Mouse (Mus musculus) kidney, adult 2 months (tissue): ENCODE measurements around the gene Ankrd24. TPM values are rescaled to one million over a fixed set of nuclear protein-coding genes. Genes with fewer than 3 reads are reported as not detected.
"Not testable (repeated sequence)": the region's sequence is repeated elsewhere in the genome, so short reads cannot be mapped to it uniquely, and the experiment has no call there.

Experiments
- DNase-seq: peaks from one replicate; pipeline ENCODE4 v3.0.0; 2021
- H3K27ac ChIP-seq: fragments of 200-500 bp; 2 replicates; pipeline ENCODE4 v1.5.1; 2012; ENCODE audit warnings: low read depth, low read length, control low read depth, inconsistent platforms; ENCODE audit not compliant: insufficient read depth
- H3K27me3 ChIP-seq: fragments of 200-500 bp; replicated peaks from 2 replicates; pipeline ENCODE4 v1.6.1; 2012; ENCODE audit warnings: mild to moderate bottlenecking, moderate library complexity, low read length, inconsistent platforms; ENCODE audit not compliant: control insufficient read depth, insufficient read depth
- H3K36me3 ChIP-seq: fragments of 200-500 bp; 2 replicates; pipeline ENCODE4 v1.6.1; 2012; ENCODE audit warnings: mild to moderate bottlenecking, moderate library complexity, low read length, inconsistent platforms; ENCODE audit not compliant: control insufficient read depth, insufficient read depth
- H3K4me1 ChIP-seq: fragments of 200-500 bp; 2 replicates; pipeline ENCODE4 v1.6.1; 2011; ENCODE audit warnings: low read length; ENCODE audit not compliant: control insufficient read depth, insufficient read depth
- H3K4me3 ChIP-seq: fragments of 200-500 bp; 2 replicates; pipeline ENCODE4 v1.5.1; 2011; ENCODE audit warnings: mild to moderate bottlenecking, low read depth, low read length, control low read depth; ENCODE audit not compliant: insufficient read depth
- CTCF ChIP-seq: fragments of 200-500 bp; conservative IDR thresholded peaks from 2 replicates; pipeline ENCODE4 v1.5.1; 2011; ENCODE audit warnings: low read depth, mild to moderate bottlenecking, control low read depth, low read length, moderate library complexity, mixed read lengths; ENCODE audit not compliant: insufficient read depth, insufficient read length
- POLR2A ChIP-seq: fragments of 200-500 bp; IDR thresholded peaks from one replicate; pipeline ENCODE4 v1.6.1; 2011; ENCODE audit warnings: low read depth, low read length, control low read depth
- WGBS: fragments of 180-500 bp; shearing (Covaris S2); methylation state at CpG from one replicate; pipeline ENCODE4 v1.1.7; 2018; 5-methylcytosine and 5-hydroxymethylcytosine counted together
- polyA plus RNA-seq: library from polyadenylated mRNA; depleted of rRNA; stranded (reverse); fragments of >200 nt; gene quantifications from 2 replicates; pipeline ENCODE4 v1.2.3, GENCODE M21; 2012; rRNA removed

Ankrd24 gene
- polyA plus RNA-seq, 1 experiment = 67.1 TPM

DNA sequence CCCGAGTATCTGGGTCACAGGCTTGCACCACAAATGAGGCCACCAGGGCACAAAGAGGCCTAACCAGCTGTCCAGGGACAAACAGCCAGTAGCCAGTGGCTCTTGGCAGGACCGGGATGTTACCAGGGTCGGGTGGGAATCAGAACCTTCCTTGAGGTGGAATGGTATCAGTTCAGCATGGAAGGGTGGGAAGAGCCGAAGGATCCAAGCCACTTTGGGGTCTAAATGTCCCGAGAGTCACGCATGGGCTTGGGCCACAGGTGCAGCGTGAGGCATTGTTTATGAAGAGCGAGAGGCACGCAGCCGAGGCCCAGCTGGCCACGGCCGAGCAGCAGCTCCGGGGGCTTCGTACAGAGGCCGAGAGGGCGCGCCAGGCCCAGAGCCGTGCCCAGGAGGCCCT is 16.4 kb downstream of the Ankrd24 start:
- TF ChIP-seq CTCF (no peak), POLR2A (no peak)
- Histone ChIP-seq H3K27me3 (no peaks in the 10 kb centered on the region), H3K36me3 (no peaks in the 10 kb centered on the region), H3K4me1 (peaks cover 7% of the 10 kb centered on the region; the same call in 1 of the 2 replicates), H3K4me3 (no peak overlapping the region), H3K27ac (no peak overlapping the region)
- DNase-seq = no peak
- 92% methylated on average over 18 of the region's 18 CpGs for WGBS

- peaks cover 7% of the 10 kb centered on the region; the same call in 1 of the 2 replicates for H3K4me1 ChIP-seq
- no peak overlapping the region for H3K27ac ChIP-seq
- no peak for DNase-seq
- 93% methylated on average over 4 of the region's 4 CpGs for WGBS
- no peaks in the 10 kb centered on the region for H3K27me3 ChIP-seq
- no peak overlapping the region for H3K4me3 ChIP-seq
- TF ChIP-seq CTCF (no peak), POLR2A (no peak)
- no peaks in the 10 kb centered on the region for H3K36me3 ChIP-seq
Observed at GRCm38 (mm10) chr10:81645391-81645790, 17.1 kb downstream of the Ankrd24 start.

DNA sequence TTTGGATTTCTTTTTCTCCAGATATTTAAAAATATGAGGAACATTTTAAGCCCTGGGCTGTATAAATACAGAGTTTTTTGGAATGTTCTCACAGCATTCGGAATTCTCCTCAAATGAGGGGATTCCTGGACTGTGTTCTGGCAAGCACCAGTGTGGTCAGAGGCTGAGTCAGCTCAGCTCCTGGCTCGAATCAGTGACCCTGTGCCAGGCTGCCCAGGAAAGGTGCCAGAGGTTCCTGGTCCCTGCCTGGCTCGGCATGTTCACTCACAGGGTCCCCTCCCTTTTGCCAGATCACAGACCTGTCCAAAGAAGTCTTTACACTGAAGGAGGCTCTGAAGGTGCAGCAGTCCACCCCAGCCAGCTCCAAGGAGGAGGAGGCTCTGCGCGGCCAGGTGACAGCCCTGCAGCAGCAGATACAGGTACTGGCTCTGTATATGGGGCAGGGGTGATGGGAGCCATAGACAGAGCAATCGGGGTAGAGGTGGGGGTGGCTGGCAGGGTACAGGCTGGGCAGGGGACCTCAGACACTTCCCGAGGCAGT is 17.7 kb downstream of the Ankrd24 start:
- H3K4me1 ChIP-seq = peaks cover 7% of the 10 kb centered on the region; the same call in 1 of the 2 replicates
- peak; percentile 71 for DNase-seq
- 64% methylated on average over 7 of the region's 7 CpGs for WGBS

GRCm38 (mm10) chr10:81648803-81649775 is 20.7 kb downstream of the Ankrd24 start, which contains the start of gene Gm10778:
Gene Gm10778 (plus strand): TSS chr10:81649059.
- not testable (repeated sequence) for H3K27me3 ChIP-seq, H3K36me3 ChIP-seq, H3K4me1 ChIP-seq
- WGBS = 1% methylated on average over 41 of the region's 52 CpGs
- Histone ChIP-seq H3K4me3 (peak within 1 kb of the TSS; percentile 71), H3K27ac (peak within 1 kb of the TSS; percentile 34; the same call in 1 of the 2 replicates)
- DNase-seq = peak; percentile 94

More for the DNA sequence above, 17.7 kb downstream of the Ankrd24 start:
- Histone ChIP-seq H3K4me3 (no peak overlapping the region), H3K27me3 (no peaks in the 10 kb centered on the region), H3K36me3 (no peaks in the 10 kb centered on the region), H3K27ac (no peak overlapping the region)
- TF ChIP-seq CTCF = no peak
- no peak for TF ChIP-seq POLR2A

DNA sequence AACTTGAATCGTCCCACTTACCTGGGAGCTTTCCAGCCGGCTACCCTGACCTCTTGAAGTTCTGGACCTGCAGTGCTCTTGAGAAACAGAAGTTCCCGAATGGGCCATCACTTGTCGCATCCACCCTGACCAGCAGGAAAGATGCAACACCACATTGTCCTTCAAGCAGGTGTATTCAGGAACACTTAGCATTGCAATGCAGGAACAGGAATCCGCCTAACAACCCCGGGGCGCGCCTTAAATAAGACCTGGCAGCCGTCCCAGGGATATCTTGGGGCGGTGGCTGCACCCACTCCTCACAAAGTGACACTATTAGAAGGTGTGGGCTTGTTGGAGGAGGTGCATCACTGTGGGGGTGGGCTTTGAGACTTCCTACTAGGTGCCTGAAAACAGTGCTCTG is 26.8 kb downstream of the Ankrd24 start:
- Histone ChIP-seq H3K27me3 (no peaks in the 10 kb centered on the region), H3K36me3 (peaks cover 3% of the 10 kb centered on the region), H3K4me3 (no peak overlapping the region), H3K27ac (no peak overlapping the region), H3K4me1 (no peaks in the 10 kb centered on the region)
- 96% methylated on average over 10 of the region's 10 CpGs for WGBS
- no peak for TF ChIP-seq CTCF
- no peak for TF ChIP-seq POLR2A
- DNase-seq = no peak

- Histone ChIP-seq H3K27ac (no peak overlapping the region), H3K4me1 (no peaks in the 10 kb centered on the region), H3K36me3 (peaks cover 3% of the 10 kb centered on the region), H3K27me3 (no peaks in the 10 kb centered on the region), H3K4me3 (no peak overlapping the region)
- no peak for DNase-seq
- 91% methylated on average over 2 of the region's 2 CpGs for WGBS
- TF ChIP-seq POLR2A (no peak), CTCF (no peak)
Observed at GRCm38 (mm10) chr10:81656174-81656573, 27.8 kb downstream of the Ankrd24 start.

DNA sequence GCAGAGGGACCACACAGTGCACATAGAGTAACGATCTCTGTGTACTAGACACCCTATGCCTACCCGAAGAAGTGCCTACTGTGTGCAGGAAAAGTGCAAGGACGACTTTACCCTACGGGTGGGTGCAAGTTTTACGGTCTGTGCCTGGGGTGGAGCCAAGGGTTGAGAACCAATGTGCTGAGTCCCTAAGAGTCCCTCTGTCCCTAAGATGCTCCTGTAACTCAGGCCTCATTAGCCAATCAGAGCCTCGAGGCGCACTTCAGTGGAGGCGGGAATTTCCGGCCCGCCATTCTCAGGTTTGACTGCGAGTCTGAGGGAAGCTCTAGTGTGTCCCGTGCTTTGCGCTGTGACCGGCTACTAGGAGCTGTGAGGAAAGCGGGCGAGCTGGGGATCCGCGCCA is 58.8 kb downstream of the Ankrd24 start:
- no CpG with 5 or more reads among the region's 18 CpGs for WGBS
- not testable (repeated sequence) for H3K27ac ChIP-seq, H3K4me3 ChIP-seq, DNase-seq, H3K36me3 ChIP-seq, H3K4me1 ChIP-seq, H3K27me3 ChIP-seq

Other genes starting within 250 kb of the Ankrd24 start
- gene Dohh, start 244.1 kb upstream of the Ankrd24 start, polyA plus RNA-seq = 60.6 and 79.8 TPM in 2 replicates
- 2.1 and 2.3 TPM in 2 replicates for gene Gm48551, start 244.1 kb upstream of the Ankrd24 start, polyA plus RNA-seq
- gene Gm48552, start 239.5 kb upstream of the Ankrd24 start, polyA plus RNA-seq = 1.0 and 2.8 TPM in 2 replicates
- 693 and 694 TPM in 2 replicates for gene Smim24, start 235.5 kb upstream of the Ankrd24 start, polyA plus RNA-seq
- 64.7 and 82.5 TPM in 2 replicates for gene Nfic, start 172.9 kb upstream of the Ankrd24 start, polyA plus RNA-seq
- 0.18 and 0.27 TPM in 2 replicates for gene Celf5, start 145.8 kb upstream of the Ankrd24 start, polyA plus RNA-seq
- gene Ncln, start 132.1 kb upstream of the Ankrd24 start, polyA plus RNA-seq = 148 and 190 TPM in 2 replicates
- gene S1pr4, start 128.4 kb upstream of the Ankrd24 start, polyA plus RNA-seq = 2.3 and 4.9 TPM in 2 replicates
- 1.7 and 2.1 TPM in 2 replicates for gene Gna15, start 104.3 kb upstream of the Ankrd24 start, polyA plus RNA-seq
- 93.0 and 107 TPM in 2 replicates for gene Gna11, start 83.3 kb upstream of the Ankrd24 start, polyA plus RNA-seq
- gene Aes, start 69.1 kb upstream of the Ankrd24 start, polyA plus RNA-seq = 2,250 and 2,535 TPM in 2 replicates
- gene Tle2, start 54.0 kb upstream of the Ankrd24 start, polyA plus RNA-seq = 63.7 and 93.5 TPM in 2 replicates
- gene Tle6, start 27.5 kb upstream of the Ankrd24 start, polyA plus RNA-seq = 3.9 and 4.3 TPM in 2 replicates
- 1.0 and 1.1 TPM in 2 replicates for gene BC025920, start 22.3 kb upstream of the Ankrd24 start, polyA plus RNA-seq
- 16.3 and 19.7 TPM in 2 replicates for gene Sirt6, start 743 bp upstream of the Ankrd24 start, polyA plus RNA-seq
- 0.45 and 0.56 TPM in 2 replicates for gene Gm10778, start 20.5 kb downstream of the Ankrd24 start, polyA plus RNA-seq
- gene Zfp433, start 76.3 kb downstream of the Ankrd24 start, polyA plus RNA-seq = 0.67 and 0.80 TPM in 2 replicates
- gene Gm3055, start 142.6 kb downstream of the Ankrd24 start, polyA plus RNA-seq = 0.58 and 0.97 TPM in 2 replicates
- not detected in 2 replicates for gene Gm4767, start 183.6 kb downstream of the Ankrd24 start, polyA plus RNA-seq
- gene Gm32687, start 235.4 kb downstream of the Ankrd24 start, polyA plus RNA-seq = 0.31 TPM in 1 of 2 replicates, not detected in the other